In genomic region chr9:107578587-107578986, GRCm38 (mm10) we compare ENCODE assay signal across 8 mouse cellular contexts. TPM values are rescaled to one million over a fixed set of nuclear protein-coding genes. Genes with fewer than 3 reads are reported as not detected.
DNase-seq lines count a peak whose midpoint lies in the region; ATAC-seq and TF ChIP-seq lines count a peak whose summit lies in the region.

Gene Naa80, plus strand, starts transcription at chr9:107578887.

- H3K9ac ChIP-seq in heart, adult 2 months (ENCODE audit: low read depth, low read length) = no peak within 1 kb of the TSS
- H3K9ac ChIP-seq in ES-E14 (ENCODE audit: insufficient read depth, low read depth, low read length, poor library complexity, severe bottlenecking) = 0 out of 2 replicates have a peak within 1 kb of the TSS, but pooled peaks have one; percentile 3
- H3K9ac ChIP-seq in forebrain, embryonic 11.5 days (ENCODE audit: low read length) = no peak within 1 kb of the TSS
- H3K9ac ChIP-seq in liver, embryonic 16.5 days (ENCODE audit: low read depth, low read length) = no peak within 1 kb of the TSS

- no peaks in the 10 kb centered on the region for H3K27me3 ChIP-seq in heart, adult 2 months (ENCODE audit: control insufficient read depth, insufficient read depth, low read length)
- H3K27me3 ChIP-seq in forebrain, embryonic 11.5 days (ENCODE audit: control insufficient read depth, insufficient read depth, low read length) = no peaks in the 10 kb centered on the region
- H3K27me3 ChIP-seq in liver, embryonic 16.5 days (ENCODE audit: control insufficient read depth, insufficient read depth, low read depth, low read length) = no peaks in the 10 kb centered on the region

- TF ChIP-seq CTCF in heart, adult 2 months (IDR thresholded peaks at IDR 0.05) = no peak

- H3K36me3 ChIP-seq in heart, adult 2 months (ENCODE audit: control insufficient read depth, insufficient read depth, low read length) = no peaks in the 10 kb centered on the region
- no peaks in the 10 kb centered on the region; the same call in 1 of the 2 replicates for H3K36me3 ChIP-seq in ES-E14 (ENCODE audit: control insufficient read depth, insufficient read depth, low read length, poor library complexity, severe bottlenecking)
- H3K36me3 ChIP-seq in forebrain, embryonic 11.5 days (ENCODE audit: control insufficient read depth, insufficient read depth, low read length) = peaks cover 6% of the 10 kb centered on the region
- H3K36me3 ChIP-seq in liver, embryonic 16.5 days (ENCODE audit: control insufficient read depth, insufficient read depth) = peaks cover 7% of the 10 kb centered on the region

- no peak for TF ChIP-seq POLR2A in heart, adult 2 months (IDR thresholded peaks at IDR 0.05; ENCODE audit: insufficient read depth, low read depth, low read length)

- no peak within 1 kb of the TSS for H3K4me3 ChIP-seq in heart, adult 2 months
- no peak within 1 kb of the TSS for H3K4me3 ChIP-seq in ES-E14 (ENCODE audit: insufficient read depth in 1 of 2, low read depth in 1 of 2, low read length in 2 of 2, poor library complexity in 1 of 2, severe bottlenecking in 1 of 2)
- no peak within 1 kb of the TSS for H3K4me3 ChIP-seq in forebrain, embryonic 11.5 days (ENCODE audit: low read depth, low read length)
- H3K4me3 ChIP-seq in liver, embryonic 16.5 days (ENCODE audit: low read depth, low read length) = no peak within 1 kb of the TSS

- no peak for TF ChIP-seq EP300 in heart, adult 2 months (IDR thresholded peaks at IDR 0.05; ENCODE audit: insufficient read depth, low read depth, low read length)

- H3K27ac ChIP-seq in heart, adult 2 months = no peak within 1 kb of the TSS; the same call in 1 of the 2 replicates
- H3K27ac ChIP-seq in ES-E14 (ENCODE audit: insufficient read depth, low read depth, low read length, poor library complexity, severe bottlenecking) = no peak within 1 kb of the TSS
- no peak within 1 kb of the TSS for H3K27ac ChIP-seq in forebrain, embryonic 11.5 days (ENCODE audit: low read depth, low read length)
- H3K27ac ChIP-seq in liver, embryonic 16.5 days (ENCODE audit: low read length) = peak within 1 kb of the TSS; percentile 92

- DNase-seq in heart, adult 2 months = no peak
- DNase-seq in heart, adult 9 months (ENCODE audit: low spot score in 2 of 2) = no peak
- no peak for DNase-seq in ES-E14 (ENCODE audit: low read depth, low spot score)
- DNase-seq in forebrain, embryonic 11.5 days (ENCODE audit: low spot score) = no peak
- no peak for DNase-seq in retina, embryonic 14.5 days (ENCODE audit: low spot score)
- no peak for DNase-seq in thymus, postnatal 36 days

- in situ Hi-C loops in ES-E14 (cut with MboI; ENCODE audit: low sequenced_read_pairs in 2 of 2, unreplicated experiment in 2 of 2) = no loop called here

- peaks cover 15% of the 10 kb centered on the region for H3K4me1 ChIP-seq in heart, adult 2 months (ENCODE audit: control insufficient read depth, insufficient read depth, low read length)
- peaks cover 2 to 22% of the 10 kb centered on the region in 2 experiments; a peak in 2 of 4 replicates for H3K4me1 ChIP-seq in ES-E14 (ENCODE audit: control insufficient read depth in 2 of 2, insufficient read depth in 2 of 2, low read length in 2 of 2, poor library complexity in 1 of 2)
- H3K4me1 ChIP-seq in forebrain, embryonic 11.5 days (replicated peaks; ENCODE audit: control insufficient read depth, insufficient read depth, low read length) = peaks cover 14% of the 10 kb centered on the region
- peaks cover 49% of the 10 kb centered on the region for H3K4me1 ChIP-seq in liver, embryonic 16.5 days (ENCODE audit: control insufficient read depth, low read depth, low read length)

- intact Hi-C loops in heart, adult 2 months (cut with DNase I) = no loop called here

- ATAC-seq in forebrain, embryonic 11.5 days (replicated peaks; ENCODE audit: low FRiP score) = no peak
- no peak for ATAC-seq in hematopoietic stem cell, adult 5-6 weeks (replicated peaks in 1 of 2; ENCODE audit: insufficient read depth in 1 of 2, low FRiP score in 2 of 2, low TSS enrichment in 1 of 2, low read depth in 1 of 2, poor library complexity in 2 of 2, severe bottlenecking in 2 of 2)
- no peak for ATAC-seq in liver, embryonic 16.5 days (ENCODE audit: low read depth)

- no peaks in the 10 kb centered on the region for H3K9me3 ChIP-seq in ES-E14 (ENCODE audit: control insufficient read depth, insufficient read depth, low read depth, low read length)
- H3K9me3 ChIP-seq in forebrain, embryonic 11.5 days (ENCODE audit: control insufficient read depth, low read length) = no peaks in the 10 kb centered on the region; the same call in 1 of the 2 replicates
- H3K9me3 ChIP-seq in liver, embryonic 16.5 days (replicated peaks; ENCODE audit: control insufficient read depth, low read length) = no peaks in the 10 kb centered on the region

- 74% methylated on average over 3 of the region's 3 CpGs for WGBS in heart, adult 2 months
- 71% methylated on average over 3 of the region's 3 CpGs for WGBS in forebrain, embryonic 11.5 days
- WGBS in liver, embryonic 16.5 days (ENCODE audit: insufficient replicate concordance) = 68% methylated on average over 3 of the region's 3 CpGs

- no peaks in the 10 kb centered on the region for H3K79me2 ChIP-seq in heart, adult 2 months (replicated peaks; ENCODE audit: control insufficient read depth, insufficient read depth, low read length)

- H3K4me2 ChIP-seq in forebrain, embryonic 11.5 days (ENCODE audit: low read depth, low read length, severe bottlenecking) = no peak within 1 kb of the TSS
- H3K4me2 ChIP-seq in liver, embryonic 16.5 days (ENCODE audit: low read depth, low read length) = no peak within 1 kb of the TSS

TF ChIP-seq in ES-E14, 5 proteins besides CTCF, POLR2A, EP300 and RAD21:
- TF ChIP-seq ZNF384 (IDR thresholded peaks at IDR 0.05; ENCODE audit: low read depth, low read length) (no peak), CHD2 (IDR thresholded peaks at IDR 0.05; ENCODE audit: low read depth, low read length) (no peak), HCFC1 (IDR thresholded peaks at IDR 0.05; ENCODE audit: borderline replicate concordance, insufficient read depth, low read length) (no peak), ZC3H11A (IDR thresholded peaks at IDR 0.05; ENCODE audit: borderline replicate concordance, low read depth, low read length) (no peak), MAFK (IDR thresholded peaks at IDR 0.05; ENCODE audit: insufficient read depth, low read depth, low read length) (no peak)
TF ChIP-seq in ES-E14: peak in this region for 0.

RNA-seq across cellular contexts. Expression of gene Naa80, which starts in this region (rescaled TPM):
- total RNA-seq in heart, adult 2 months (2021) = 10 to 100 TPM; 14.9 to 17.4 TPM
- 30.0 and 45.4 TPM in 2 replicates for polyA plus RNA-seq in heart, adult 2 months (2012; rRNA removed)
- 7.3 and 13.3 TPM in 2 replicates for total RNA-seq in ES-E14 (2012; rRNA removed)
- polyA plus RNA-seq in forebrain, embryonic 11.5 days (2014; fragmentation: Nextera tagmentation; extraction: Ambion mirVana) = 11.3 and 15.2 TPM in 2 replicates
- total RNA-seq in hematopoietic stem cell, adult 5-6 weeks (2017) = 12.2 and 12.7 TPM in 2 replicates
- polyA plus RNA-seq in liver, embryonic 16.5 days (2015; fragmentation: Nextera tagmentation; extraction: Ambion mirVana) = 10.5 and 14.1 TPM in 2 replicates
